Mouse (Mus musculus) cortical plate, adult 2 months (tissue): ENCODE results near the gene Susd1.

Experiments used
- CTCF ChIP-seq: fragments of 200-500 bp; IDR thresholded peaks from 2 replicates; pipeline ENCODE4 v1.5.1; 2011; ENCODE audit warnings: mild to moderate bottlenecking, control low read depth, low read length; ENCODE audit not compliant: insufficient read depth; ENCODE audit errors: extremely low read depth
- POLR2A ChIP-seq: fragments of 200-500 bp; IDR thresholded peaks from 2 replicates; pipeline ENCODE4 v1.6.1; 2011; ENCODE audit warnings: mild to moderate bottlenecking, low read length, control low read depth; ENCODE audit not compliant: insufficient read depth; ENCODE audit errors: extremely low read depth

GRCm38 (mm10) chr4:59329461-59330304, 108.8 kb downstream of the Susd1 start:
- TF ChIP-seq CTCF (no peak), POLR2A (no peak)
